Mouse (Mus musculus): ENCODE results near the gene Rab3ip.

DNA sequence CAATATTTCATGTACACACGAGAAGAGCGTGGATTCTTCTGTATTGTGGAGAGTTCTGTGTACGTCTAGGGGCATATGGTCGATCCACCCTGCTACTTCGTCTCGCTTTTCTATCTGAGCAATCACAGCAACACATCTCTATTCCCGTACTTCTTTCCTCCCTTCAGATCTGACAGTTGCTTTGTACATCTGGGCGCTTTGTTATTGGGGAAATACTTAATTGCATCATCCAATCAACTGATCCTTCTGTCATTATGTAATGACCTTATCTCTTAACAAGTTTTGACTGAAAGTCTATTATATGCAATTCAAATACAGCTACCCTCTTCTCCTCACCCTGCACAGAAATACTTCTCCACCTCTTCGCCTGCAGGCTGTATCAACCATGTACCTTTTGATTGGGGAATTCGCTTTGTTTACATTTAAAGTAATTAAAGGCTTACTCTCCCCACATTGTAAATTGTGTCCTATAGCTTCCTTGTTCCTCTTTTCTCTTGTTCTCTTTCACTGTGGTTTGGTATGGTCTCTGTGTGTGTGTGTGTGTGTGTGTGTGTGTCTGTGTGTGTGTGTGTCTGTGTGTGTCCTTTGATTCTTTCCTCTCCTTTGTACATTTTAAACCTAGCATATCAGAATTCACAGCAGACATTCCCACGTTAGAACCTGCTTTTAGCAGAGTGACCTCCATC lies 24.0 kb downstream of the Rab3ip start:
- TF ChIP-seq MAFK (IDR thresholded peaks at IDR 0.05; ENCODE audit: insufficient read depth, low read depth, low read length) (no peak), HCFC1 (IDR thresholded peaks at IDR 0.05; ENCODE audit: borderline replicate concordance, insufficient read depth, low read length) (no peak), CHD2 (IDR thresholded peaks at IDR 0.05; ENCODE audit: low read depth, low read length) (no peak), ZC3H11A (IDR thresholded peaks at IDR 0.05; ENCODE audit: borderline replicate concordance, low read depth, low read length) (no peak)

All from ES-E14 (cell line).